Mouse (Mus musculus): ENCODE results near the gene Tmprss7. TPM values are rescaled to one million over a fixed set of nuclear protein-coding genes. Genes with fewer than 3 reads are reported as not detected.
A peak's percentile ranks its signal among the peaks of the same experiment; 100 is the strongest.

Gene Tmprss7
- total RNA-seq, 4 experiments from 2014 or later, result 0.40 to 2.0 (median 0.66) TPM

GRCm38 (mm10) chr16:45685295-45685694, 8.2 kb downstream of the Tmprss7 start:
- no peak for DNase-seq

GRCm38 (mm10) chr16:45684815-45685214, 8.6 kb downstream of the Tmprss7 start:
- peak; percentile 35 for DNase-seq

GRCm38 (mm10) chr16:45676462-45676861, 17.0 kb downstream of the Tmprss7 start:
- no peak for DNase-seq

GRCm38 (mm10) chr16:45670005-45670404, 23.5 kb downstream of the Tmprss7 start:
- DNase-seq, result peak; percentile 34

GRCm38 (mm10) chr16:45668178-45668577, 25.3 kb downstream of the Tmprss7 start:
- DNase-seq, result no peak

- DNase-seq, result no peak
These were observed 27.3 kb downstream of the Tmprss7 start for GRCm38 (mm10) chr16:45666136-45666535.

- DNase-seq, result no peak
These were observed 31.1 kb downstream of the Tmprss7 start for GRCm38 (mm10) chr16:45662381-45662780.

GRCm38 (mm10) chr16:45659596-45659995, 33.9 kb downstream of the Tmprss7 start:
- no peak for DNase-seq

GRCm38 (mm10) chr16:45658248-45658647, 35.2 kb downstream of the Tmprss7 start:
- no peak for DNase-seq

- DNase-seq, result no peak
These were observed 35.8 kb downstream of the Tmprss7 start for GRCm38 (mm10) chr16:45657574-45658159.

GRCm38 (mm10) chr16:45654465-45654864, 39.0 kb downstream of the Tmprss7 start:
- DNase-seq, result no peak

- DNase-seq, result no peak
These were observed 39.5 kb downstream of the Tmprss7 start, which contains the start of gene BC016579 for GRCm38 (mm10) chr16:45653934-45654332. BC016579 (minus strand) TSS chr16:45654068.

- no peak for DNase-seq
These were observed 40.2 kb downstream of the Tmprss7 start for GRCm38 (mm10) chr16:45653009-45653933.

GRCm38 (mm10) chr16:45651497-45651896, 42.0 kb downstream of the Tmprss7 start:
- DNase-seq, result no peak

- peak; percentile 84 for DNase-seq
These were observed 49.1 kb downstream of the Tmprss7 start for GRCm38 (mm10) chr16:45644380-45644779.

- no peak for DNase-seq
These were observed 49.5 kb downstream of the Tmprss7 start for GRCm38 (mm10) chr16:45643944-45644343.

- DNase-seq, result peak; percentile 10
These were observed 52.2 kb downstream of the Tmprss7 start for GRCm38 (mm10) chr16:45641301-45641700.

- DNase-seq, result no peak
These were observed 53.2 kb downstream of the Tmprss7 start for GRCm38 (mm10) chr16:45640070-45640762.

GRCm38 (mm10) chr16:45635826-45636225, 57.6 kb downstream of the Tmprss7 start:
- no peak for DNase-seq

- DNase-seq, result no peak
These were observed 61.0 kb downstream of the Tmprss7 start for GRCm38 (mm10) chr16:45632420-45632819.

GRCm38 (mm10) chr16:45630347-45630960, 63.0 kb downstream of the Tmprss7 start:
- peak; percentile 31 for DNase-seq

- DNase-seq, result no peak
These were observed 63.9 kb downstream of the Tmprss7 start for GRCm38 (mm10) chr16:45629497-45630105.
